Mouse (Mus musculus) T-helper 17 cell (primary cell): ENCODE measurements at regions not wholly inside any gene's neighbourhood (a gene's known extent, or its start where the extent isn't known, plus 50 kb on each side); places are given as distances from the start of the nearest gene placed in this dataset.

Experiments used
- in situ Hi-C, 2 experiments: fragments of 300-600 bp; cut with MboI, MseI; formaldehyde crosslinking; loops; 1 replicate in 1 of 2; 2 replicates in 1 of 2; pipeline ENCODE4 v1.15.1; 2025; ENCODE audit warnings: high pct_unique_total_duplicates in 2 of 2

- in situ Hi-C loops, result no loop called here
Measured at GRCm38 (mm10) chr2:123473840-123474239, 615.9 kb upstream of the Sema6d start.

GRCm38 (mm10) chr2:123486681-123487080 lies 603.1 kb upstream of the Sema6d start:
- in situ Hi-C loops, result no loop called here

GRCm38 (mm10) chr2:123506162-123506561 lies 583.6 kb upstream of the Sema6d start:
- in situ Hi-C loops, result no loop called here

GRCm38 (mm10) chr2:123507095-123507494 lies 582.7 kb upstream of the Sema6d start:
- in situ Hi-C loops, result no loop called here

GRCm38 (mm10) chr2:123528915-123529314 lies 560.9 kb upstream of the Sema6d start:
- in situ Hi-C loops, result no loop called here

- in situ Hi-C loops, result no loop called here
Measured at GRCm38 (mm10) chr2:123532946-123533791, 556.6 kb upstream of the Sema6d start.

GRCm38 (mm10) chr2:123551249-123551850 lies 538.4 kb upstream of the Sema6d start:
- in situ Hi-C loops, result no loop called here

- in situ Hi-C loops, result no loop called here
Measured at GRCm38 (mm10) chr2:123558123-123558650, 531.6 kb upstream of the Sema6d start.
